Mouse (Mus musculus): Measurements from ENCODE around the gene Fgfr2. TPM values are rescaled to one million over a fixed set of nuclear protein-coding genes. Genes with fewer than 3 reads are reported as not detected.
A peak's percentile ranks its signal among the peaks of the same experiment; 100 is the strongest.
"Not testable (repeated sequence)": the region's sequence is repeated elsewhere in the genome, so short reads cannot be mapped to it uniquely, and the experiment has no call there.

Gene Fgfr2
- polyA plus RNA-seq, 1 experiment from 2014 or later: 106 TPM

DNA sequence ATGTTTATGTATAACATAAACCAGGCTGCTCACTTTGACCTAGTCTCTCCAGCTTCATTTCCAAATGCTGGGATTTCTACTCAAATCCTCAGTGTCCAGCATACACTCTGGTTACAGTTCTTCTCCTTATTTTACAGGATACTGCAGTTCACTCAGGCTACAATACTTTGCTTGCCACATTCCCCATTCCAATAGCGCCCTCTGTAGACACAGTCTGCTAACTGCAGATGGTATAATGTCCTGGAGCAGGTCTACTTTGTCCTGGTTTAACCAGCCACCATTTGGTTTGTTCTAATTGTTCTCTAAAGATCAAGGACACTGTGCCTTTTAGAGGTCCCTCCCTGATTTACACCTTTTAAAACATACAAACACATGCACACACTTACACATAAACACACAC lies 2047.2 kb downstream of the Fgfr2 start:
- Histone ChIP-seq H3K27ac (replicated peaks; ENCODE audit: low read depth, low read length) (no peak overlapping the region), H3K4me3 (ENCODE audit: low read depth, low read length) (no peak overlapping the region), H3K36me3 (ENCODE audit: control insufficient read depth, insufficient read depth, low read length) (no peaks in the 10 kb centered on the region), H3K27me3 (replicated peaks; ENCODE audit: control insufficient read depth, insufficient read depth, low read length) (no peaks in the 10 kb centered on the region), H3K4me1 (ENCODE audit: control insufficient read depth, insufficient read depth, low read length) (no peaks in the 10 kb centered on the region), H3K9me3 (ENCODE audit: control insufficient read depth, low read length) (no peaks in the 10 kb centered on the region), H3K4me2 (ENCODE audit: low read depth, low read length) (no peak overlapping the region), H3K9ac (ENCODE audit: low read depth, low read length) (no peak overlapping the region)
- peak; percentile 1 for DNase-seq (ENCODE audit: low spot score)
- 3% methylated on average over 1 of the region's 1 CpGs for WGBS
- no peak for ATAC-seq (ENCODE audit: low read depth)

DNA sequence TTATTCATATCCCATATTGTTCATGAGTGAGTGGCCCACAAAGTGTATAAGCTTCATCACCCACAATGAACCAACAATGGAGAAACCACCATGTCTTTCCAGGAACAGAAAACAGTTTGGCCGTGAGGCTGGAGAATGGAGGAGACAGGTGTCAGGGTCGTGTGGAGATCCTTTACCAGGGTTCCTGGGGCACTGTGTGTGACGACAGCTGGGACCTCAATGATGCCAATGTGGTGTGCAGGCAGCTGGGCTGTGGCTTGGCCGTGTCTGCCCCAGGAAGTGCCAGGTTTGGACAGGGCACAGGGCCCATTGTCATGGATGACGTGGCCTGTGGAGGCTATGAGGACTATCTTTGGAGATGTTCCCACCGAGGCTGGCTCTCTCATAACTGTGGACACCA lies 2049.1 kb downstream of the Fgfr2 start:
- H3K4me1 ChIP-seq (ENCODE audit: control insufficient read depth, insufficient read depth, low read length); H3K4me3 ChIP-seq (ENCODE audit: low read depth, low read length); H3K27ac ChIP-seq (replicated peaks; ENCODE audit: low read depth, low read length); H3K9me3 ChIP-seq (ENCODE audit: control insufficient read depth, low read length); ATAC-seq (ENCODE audit: low read depth); H3K4me2 ChIP-seq (ENCODE audit: low read depth, low read length); DNase-seq (ENCODE audit: low spot score); H3K27me3 ChIP-seq (replicated peaks; ENCODE audit: control insufficient read depth, insufficient read depth, low read length); H3K36me3 ChIP-seq (ENCODE audit: control insufficient read depth, insufficient read depth, low read length); H3K9ac ChIP-seq (ENCODE audit: low read depth, low read length): not testable (repeated sequence)
- 80% methylated on average over 5 of the region's 6 CpGs for WGBS

DNA sequence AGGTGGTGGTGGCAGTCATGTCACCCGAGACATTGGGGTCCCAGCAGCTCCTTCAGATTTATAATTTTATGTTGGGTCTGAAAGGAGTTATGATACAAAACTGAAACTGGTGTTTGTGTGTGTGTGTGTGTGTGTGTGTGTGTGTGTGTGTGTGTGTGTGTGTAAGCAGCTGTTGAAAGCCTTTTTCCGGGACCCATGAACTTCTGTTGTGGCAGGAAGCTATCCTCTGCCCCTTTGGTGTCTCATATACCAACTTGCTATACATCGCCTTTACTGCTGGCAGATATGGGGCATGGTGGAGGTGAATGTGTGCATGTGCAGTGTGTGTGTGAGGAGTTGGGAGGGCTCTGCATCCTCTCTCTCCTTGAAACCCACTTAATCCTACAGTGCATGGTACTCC lies 2049.7 kb downstream of the Fgfr2 start:
- 91% methylated on average over 3 of the region's 3 CpGs for WGBS
- not testable (repeated sequence) for ATAC-seq (ENCODE audit: low read depth); H3K27me3 ChIP-seq (replicated peaks; ENCODE audit: control insufficient read depth, insufficient read depth, low read length)

DNA sequence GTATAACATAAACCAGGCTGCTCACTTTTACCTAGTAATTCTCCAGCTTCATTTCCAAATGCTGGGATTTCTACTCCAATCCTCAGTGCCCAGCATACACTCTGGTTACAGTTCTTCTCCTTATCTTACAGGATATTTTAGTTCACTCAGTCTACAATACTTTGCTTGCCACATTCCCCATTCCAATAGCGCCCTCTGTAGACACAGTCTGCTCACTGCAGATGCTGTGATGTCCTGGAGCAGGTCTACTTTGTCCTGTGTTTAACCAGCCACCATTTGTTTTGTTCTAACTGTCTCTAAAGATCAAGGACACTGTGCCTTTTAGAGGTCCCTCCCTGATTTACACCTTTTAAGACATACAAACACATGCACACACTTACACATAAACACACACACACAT lies 2055.0 kb downstream of the Fgfr2 start:
- not testable (repeated sequence) for ATAC-seq (ENCODE audit: low read depth); H3K4me2 ChIP-seq (ENCODE audit: low read depth, low read length); H3K4me1 ChIP-seq (ENCODE audit: control insufficient read depth, insufficient read depth, low read length); H3K27ac ChIP-seq (replicated peaks; ENCODE audit: low read depth, low read length); H3K9me3 ChIP-seq (ENCODE audit: control insufficient read depth, low read length); H3K4me3 ChIP-seq (ENCODE audit: low read depth, low read length); H3K27me3 ChIP-seq (replicated peaks; ENCODE audit: control insufficient read depth, insufficient read depth, low read length); DNase-seq (ENCODE audit: low spot score); H3K36me3 ChIP-seq (ENCODE audit: control insufficient read depth, insufficient read depth, low read length); H3K9ac ChIP-seq (ENCODE audit: low read depth, low read length)
- 3% methylated on average over 1 of the region's 1 CpGs for WGBS

More for the DNA sequence above, 2049.7 kb downstream of the Fgfr2 start:
- H3K4me1 ChIP-seq (ENCODE audit: control insufficient read depth, insufficient read depth, low read length); H3K9ac ChIP-seq (ENCODE audit: low read depth, low read length); H3K4me2 ChIP-seq (ENCODE audit: low read depth, low read length); H3K36me3 ChIP-seq (ENCODE audit: control insufficient read depth, insufficient read depth, low read length); H3K9me3 ChIP-seq (ENCODE audit: control insufficient read depth, low read length); H3K4me3 ChIP-seq (ENCODE audit: low read depth, low read length); H3K27ac ChIP-seq (replicated peaks; ENCODE audit: low read depth, low read length); DNase-seq (ENCODE audit: low spot score): not testable (repeated sequence)

DNA sequence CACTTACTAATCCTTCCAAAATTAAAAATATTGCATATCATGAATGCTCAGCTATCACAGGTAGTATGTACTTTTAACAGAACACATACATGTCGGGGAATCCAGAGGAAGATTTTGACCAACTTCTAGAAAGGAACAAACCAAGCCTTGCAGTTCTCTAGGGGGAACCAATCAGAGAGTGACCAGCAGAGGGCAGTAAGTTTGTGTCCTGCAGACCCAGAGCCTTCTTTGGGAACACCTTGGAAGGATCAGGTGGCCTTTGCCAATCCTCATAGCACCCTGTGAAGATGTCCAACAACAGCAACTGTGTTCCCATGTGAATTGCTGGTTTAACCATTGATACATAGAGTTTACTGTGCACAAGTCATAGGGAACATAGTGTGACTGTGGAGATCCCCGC lies 2060.6 kb downstream of the Fgfr2 start:
- Histone ChIP-seq H3K36me3 (ENCODE audit: control insufficient read depth, insufficient read depth, low read length) (no peaks in the 10 kb centered on the region), H3K27ac (replicated peaks; ENCODE audit: low read depth, low read length) (no peak overlapping the region), H3K4me3 (ENCODE audit: low read depth, low read length) (no peak overlapping the region), H3K27me3 (replicated peaks; ENCODE audit: control insufficient read depth, insufficient read depth, low read length) (no peaks in the 10 kb centered on the region), H3K4me2 (ENCODE audit: low read depth, low read length) (no peak overlapping the region), H3K9me3 (ENCODE audit: control insufficient read depth, low read length) (no peaks in the 10 kb centered on the region), H3K4me1 (ENCODE audit: control insufficient read depth, insufficient read depth, low read length) (no peaks in the 10 kb centered on the region), H3K9ac (ENCODE audit: low read depth, low read length) (no peak overlapping the region)
- no peak for ATAC-seq (ENCODE audit: low read depth)
- no peak for DNase-seq (ENCODE audit: low spot score)
- 92% methylated on average over 2 of the region's 2 CpGs for WGBS

DNA sequence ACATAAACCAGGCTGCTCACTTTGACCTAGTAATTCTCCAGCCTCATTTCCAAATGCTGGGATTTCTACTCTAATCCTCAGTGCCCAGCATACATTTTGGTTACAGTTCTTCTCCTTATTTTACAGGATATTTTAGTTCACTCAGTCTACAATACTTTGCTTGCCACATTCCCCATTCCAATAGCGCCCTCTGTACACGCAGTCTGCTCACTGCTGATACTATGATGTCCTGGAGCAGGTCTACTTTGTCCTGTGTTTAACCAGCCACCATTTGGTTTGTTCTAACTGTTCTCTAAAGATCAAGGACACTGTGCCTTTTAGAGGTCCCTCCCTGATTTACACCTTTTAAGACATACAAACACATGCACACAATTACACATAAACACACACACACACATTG lies 2063.3 kb downstream of the Fgfr2 start:
- H3K27ac ChIP-seq (replicated peaks; ENCODE audit: low read depth, low read length); H3K9me3 ChIP-seq (ENCODE audit: control insufficient read depth, low read length); H3K9ac ChIP-seq (ENCODE audit: low read depth, low read length); H3K4me3 ChIP-seq (ENCODE audit: low read depth, low read length); H3K4me2 ChIP-seq (ENCODE audit: low read depth, low read length); H3K27me3 ChIP-seq (replicated peaks; ENCODE audit: control insufficient read depth, insufficient read depth, low read length); H3K36me3 ChIP-seq (ENCODE audit: control insufficient read depth, insufficient read depth, low read length); H3K4me1 ChIP-seq (ENCODE audit: control insufficient read depth, insufficient read depth, low read length); ATAC-seq (ENCODE audit: low read depth): not testable (repeated sequence)
- WGBS: 58% methylated on average over 2 of the region's 2 CpGs
- peak; percentile 4 for DNase-seq (ENCODE audit: low spot score)

DNA sequence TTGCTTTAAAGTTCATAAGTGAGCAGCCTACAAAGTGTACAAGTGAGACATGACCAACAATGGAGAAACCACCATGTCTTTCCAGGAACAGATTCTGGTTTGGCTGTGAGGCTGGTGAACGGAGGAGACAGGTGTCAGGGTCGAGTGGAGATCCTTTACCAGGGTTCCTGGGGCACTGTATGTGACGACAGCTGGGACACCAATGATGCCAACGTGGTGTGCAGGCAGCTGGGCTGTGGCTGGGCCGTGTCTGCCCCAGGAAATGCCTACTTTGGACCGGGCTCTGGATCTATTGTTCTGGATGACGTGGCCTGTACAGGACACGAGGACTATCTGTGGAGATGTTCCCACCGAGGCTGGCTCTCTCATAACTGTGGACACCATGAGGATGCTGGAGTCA lies 2065.2 kb downstream of the Fgfr2 start:
- not testable (repeated sequence) for H3K27ac ChIP-seq (replicated peaks; ENCODE audit: low read depth, low read length); H3K4me1 ChIP-seq (ENCODE audit: control insufficient read depth, insufficient read depth, low read length); H3K4me3 ChIP-seq (ENCODE audit: low read depth, low read length); H3K27me3 ChIP-seq (replicated peaks; ENCODE audit: control insufficient read depth, insufficient read depth, low read length); H3K4me2 ChIP-seq (ENCODE audit: low read depth, low read length); H3K9me3 ChIP-seq (ENCODE audit: control insufficient read depth, low read length); ATAC-seq (ENCODE audit: low read depth); DNase-seq (ENCODE audit: low spot score); H3K9ac ChIP-seq (ENCODE audit: low read depth, low read length); H3K36me3 ChIP-seq (ENCODE audit: control insufficient read depth, insufficient read depth, low read length)
- 77% methylated on average over 9 of the region's 9 CpGs for WGBS

DNA sequence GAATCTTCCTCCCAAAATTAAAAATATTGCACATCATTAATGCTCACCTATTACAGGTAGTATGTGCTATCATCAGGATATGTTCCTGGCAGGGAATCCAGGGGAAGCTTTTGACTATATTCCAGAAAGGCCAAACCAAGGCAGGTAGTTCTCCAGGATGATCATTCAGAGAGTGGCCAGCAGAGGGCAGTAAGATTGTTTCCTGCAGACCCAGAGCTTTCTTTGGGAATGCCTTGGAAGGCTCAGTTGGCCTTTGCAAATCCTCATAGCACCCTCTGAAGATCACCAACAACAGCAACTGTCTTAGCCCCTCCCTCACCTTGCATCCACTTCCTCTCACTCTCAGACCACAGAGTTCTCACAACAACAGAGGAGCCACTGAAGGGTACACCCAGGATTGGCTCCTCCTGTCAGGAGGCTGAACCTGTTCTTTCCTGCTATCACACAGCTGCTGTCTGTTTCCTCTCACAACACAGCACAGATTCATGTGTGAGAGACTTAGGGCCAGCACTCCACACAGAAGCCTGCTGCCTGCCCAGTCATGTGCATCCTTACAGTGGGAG lies 2068.3 kb downstream of the Fgfr2 start:
- no peak overlapping the region for H3K4me3 ChIP-seq (ENCODE audit: low read depth, low read length)
- no peak for ATAC-seq (ENCODE audit: low read depth)
- H3K27ac ChIP-seq (replicated peaks; ENCODE audit: low read depth, low read length): no peak overlapping the region
- no peaks in the 10 kb centered on the region for H3K9me3 ChIP-seq (ENCODE audit: control insufficient read depth, low read length)
- DNase-seq (ENCODE audit: low spot score): peak; percentile 3
- H3K27me3 ChIP-seq (replicated peaks; ENCODE audit: control insufficient read depth, insufficient read depth, low read length): no peaks in the 10 kb centered on the region
- no peak overlapping the region for H3K4me2 ChIP-seq (ENCODE audit: low read depth, low read length)
- no peaks in the 10 kb centered on the region for H3K4me1 ChIP-seq (ENCODE audit: control insufficient read depth, insufficient read depth, low read length)
- no peaks in the 10 kb centered on the region for H3K36me3 ChIP-seq (ENCODE audit: control insufficient read depth, insufficient read depth, low read length)
- H3K9ac ChIP-seq (ENCODE audit: low read depth, low read length): no peak overlapping the region

DNA sequence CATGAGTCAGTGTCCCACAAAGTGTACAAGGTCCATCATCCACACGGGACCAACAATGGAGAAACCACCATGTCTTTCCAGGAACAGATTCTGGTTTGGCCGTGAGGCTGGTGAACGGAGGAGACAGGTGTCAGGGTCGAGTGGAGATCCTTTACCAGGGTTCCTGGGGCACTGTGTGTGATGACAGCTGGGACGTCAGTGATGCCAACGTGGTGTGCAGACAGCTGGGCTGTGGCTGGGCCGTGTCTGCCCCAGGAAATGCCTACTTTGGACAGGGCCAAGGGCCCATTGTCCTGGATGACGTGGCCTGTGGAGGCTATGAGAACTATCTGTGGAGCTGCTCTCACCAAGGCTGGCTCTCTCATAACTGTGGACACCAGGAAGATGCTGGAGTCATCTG lies 2073.3 kb downstream of the Fgfr2 start:
- not testable (repeated sequence) for H3K4me1 ChIP-seq (ENCODE audit: control insufficient read depth, insufficient read depth, low read length); DNase-seq (ENCODE audit: low spot score); H3K27me3 ChIP-seq (replicated peaks; ENCODE audit: control insufficient read depth, insufficient read depth, low read length); H3K9ac ChIP-seq (ENCODE audit: low read depth, low read length); H3K27ac ChIP-seq (replicated peaks; ENCODE audit: low read depth, low read length); H3K4me3 ChIP-seq (ENCODE audit: low read depth, low read length); H3K9me3 ChIP-seq (ENCODE audit: control insufficient read depth, low read length); H3K4me2 ChIP-seq (ENCODE audit: low read depth, low read length); H3K36me3 ChIP-seq (ENCODE audit: control insufficient read depth, insufficient read depth, low read length); ATAC-seq (ENCODE audit: low read depth)
- 74% methylated on average over 8 of the region's 8 CpGs for WGBS
